Mouse (Mus musculus) bone marrow macrophage, adult 2 months (primary cell): Measurements from ENCODE around the gene Pip4k2a. TPM values are rescaled to one million over a fixed set of nuclear protein-coding genes. Genes with fewer than 3 reads are reported as not detected.

Experiments
- H3K27ac ChIP-seq: 2 replicates; pipeline ENCODE4 v1.5.1; 2012; ENCODE audit warnings: low read depth, low read length; ENCODE audit not compliant: insufficient read depth
- H3K4me1 ChIP-seq: 2 replicates; pipeline ENCODE4 v1.6.1; 2012; ENCODE audit warnings: low read length; ENCODE audit not compliant: control insufficient read depth, insufficient read depth
- H3K4me3 ChIP-seq: 2 replicates; pipeline ENCODE4 v1.5.1; 2012; ENCODE audit warnings: mild to moderate bottlenecking, low read length, moderate library complexity; ENCODE audit not compliant: insufficient read depth
- CTCF ChIP-seq: IDR thresholded peaks from 2 replicates; pipeline ENCODE4 v1.5.1; 2012; ENCODE audit warnings: low read depth, mild to moderate bottlenecking, low read length, moderate library complexity
- POLR2A ChIP-seq: IDR thresholded peaks from 2 replicates; pipeline ENCODE4 v1.6.1; 2012; ENCODE audit warnings: mild to moderate bottlenecking, low read depth, low read length, borderline replicate concordance
- polyA plus RNA-seq: library from polyadenylated mRNA; stranded (reverse); fragments of >200 nt; gene quantifications from 2 replicates; pipeline ENCODE4 v1.2.4, GENCODE M21; 2012; ENCODE audit not compliant: missing spikeins, insufficient read depth, insufficient read length

The Pip4k2a gene
- polyA plus RNA-seq, 1 experiment = 187 TPM

DNA sequence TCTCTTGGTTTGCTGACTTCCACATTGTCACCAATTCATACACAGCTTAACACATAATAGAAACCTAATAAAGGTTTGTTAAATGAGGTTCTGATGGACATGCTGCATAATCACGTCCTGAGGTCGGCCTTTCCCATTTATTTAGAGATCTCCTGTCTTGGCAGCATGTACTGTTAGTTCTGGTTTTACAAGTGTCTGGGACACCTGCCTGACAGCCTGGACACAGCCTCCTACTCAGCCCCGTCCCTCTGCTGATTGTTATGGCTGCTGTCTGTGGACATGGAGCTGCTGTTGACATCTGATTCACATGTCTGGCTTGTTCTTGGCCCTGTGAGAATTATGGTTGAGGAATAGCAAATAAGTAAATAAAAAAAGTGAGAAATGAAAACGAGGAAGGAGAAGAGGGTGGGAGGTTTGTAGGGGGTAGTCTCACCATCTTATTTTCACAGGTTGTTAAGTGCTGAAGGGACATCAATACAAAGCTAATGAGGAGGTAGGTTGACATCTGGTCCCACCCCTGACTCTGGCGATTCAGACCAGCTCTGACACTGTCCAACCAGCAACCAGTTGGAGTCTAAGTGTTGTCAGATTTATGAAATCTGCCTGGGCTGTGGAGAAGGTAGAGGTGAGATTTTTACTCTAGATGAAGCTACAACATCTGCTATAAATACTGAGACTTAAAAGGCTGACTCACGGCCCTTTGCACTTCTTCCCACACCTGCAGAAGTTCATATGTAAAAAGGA is 166.7 kb downstream of the Pip4k2a start:
- H3K4me3 ChIP-seq = no peak overlapping the region
- peaks cover 2% of the 10 kb centered on the region; the same call in 1 of the 2 replicates for H3K4me1 ChIP-seq
- TF ChIP-seq POLR2A (no peak), CTCF (no peak)
- no peak overlapping the region for H3K27ac ChIP-seq

DNA sequence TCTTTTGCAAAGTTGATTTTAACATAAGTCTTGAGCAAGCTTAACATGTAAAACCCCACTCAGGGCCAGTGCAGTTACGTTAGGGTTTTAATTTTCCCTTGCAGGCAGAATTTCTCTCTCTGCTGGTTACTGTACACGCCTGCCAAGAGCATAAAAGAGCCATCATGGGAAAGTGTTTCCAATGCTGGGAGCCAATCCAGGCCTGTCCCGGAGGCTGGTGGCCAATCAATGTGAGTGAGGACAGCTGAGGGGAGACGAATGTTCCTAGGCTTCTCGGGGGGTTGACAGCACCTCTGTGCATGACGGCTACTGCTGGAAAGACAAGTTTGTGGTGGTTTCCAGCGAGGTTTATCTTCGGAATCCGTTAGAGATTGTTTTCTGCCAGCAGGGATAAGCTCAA is 175.2 kb downstream of the Pip4k2a start:
- H3K4me1 ChIP-seq = peaks cover 16% of the 10 kb centered on the region
- TF ChIP-seq POLR2A (no peak), CTCF (no peak)
- H3K27ac ChIP-seq = no peak overlapping the region
- H3K4me3 ChIP-seq = no peak overlapping the region

DNA sequence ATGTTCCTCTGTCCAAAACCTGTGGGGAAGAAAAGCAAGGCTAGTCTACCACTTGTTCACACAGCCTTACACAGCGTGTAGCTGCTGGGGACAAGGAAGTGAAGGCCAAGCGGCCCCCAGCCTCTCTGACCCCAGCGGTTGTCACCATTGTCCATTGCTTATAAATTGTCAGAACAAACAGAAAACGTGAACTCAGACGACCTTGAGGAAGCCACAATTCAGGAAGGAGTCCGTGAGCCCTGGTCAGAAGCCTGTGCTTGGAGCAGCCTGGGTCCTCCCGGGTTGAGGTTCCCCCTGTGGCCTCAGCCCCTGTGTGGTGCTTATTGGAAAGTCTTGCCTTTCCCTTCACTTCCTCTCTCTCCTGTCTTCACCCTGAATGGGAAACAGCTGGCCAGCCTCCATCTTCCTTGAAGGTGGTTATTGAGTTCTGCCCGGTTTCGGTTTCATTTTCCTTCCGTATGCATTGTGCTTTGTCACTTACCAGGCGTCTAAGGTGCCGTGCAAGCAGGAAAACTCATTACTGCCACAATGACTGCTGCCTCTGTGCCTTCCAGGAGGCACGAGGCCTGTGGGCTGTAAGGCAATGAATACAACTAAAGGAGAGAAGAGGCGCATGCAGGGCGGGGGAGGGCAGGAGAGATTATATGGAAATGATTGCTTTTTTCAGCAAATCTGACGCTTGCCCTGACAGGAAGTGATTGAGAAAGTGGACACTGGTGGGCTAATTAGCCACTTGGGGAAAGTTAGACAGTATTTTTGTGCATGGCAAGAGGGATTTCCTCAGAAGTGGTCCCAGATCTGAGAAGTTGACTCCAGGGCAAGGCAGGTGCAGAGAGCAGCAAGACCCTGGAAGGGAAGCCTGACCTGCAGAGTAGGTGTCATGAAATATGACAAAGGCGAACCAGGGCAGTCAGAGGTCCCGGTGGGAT is 176.2 kb downstream of the Pip4k2a start:
- peaks cover 16% of the 10 kb centered on the region for H3K4me1 ChIP-seq
- H3K4me3 ChIP-seq = peak overlapping the region; percentile 65
- H3K27ac ChIP-seq = peak overlapping the region; percentile 87
- no peak for TF ChIP-seq CTCF
- no peak for TF ChIP-seq POLR2A

DNA sequence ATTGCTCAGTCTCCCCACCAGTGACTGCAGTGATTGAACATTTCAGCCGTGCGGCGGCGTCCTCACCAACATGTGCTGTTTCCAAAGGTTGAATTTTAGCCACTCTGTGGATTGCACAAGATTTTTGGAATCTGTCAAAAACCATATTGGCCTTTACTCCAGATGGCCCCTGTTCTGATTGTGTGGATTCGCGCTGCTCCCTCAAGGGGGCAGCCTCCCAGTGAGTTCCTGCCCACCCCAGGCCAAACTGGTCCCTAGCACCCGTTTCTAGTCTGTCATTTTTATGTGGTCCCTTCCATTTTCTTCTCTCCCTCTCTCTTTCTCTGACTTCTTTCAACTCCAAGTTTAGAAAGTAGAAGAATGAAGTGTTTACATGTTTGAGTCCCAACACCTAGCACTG is 178.4 kb downstream of the Pip4k2a start:
- peaks cover 23% of the 10 kb centered on the region for H3K4me1 ChIP-seq

DNA sequence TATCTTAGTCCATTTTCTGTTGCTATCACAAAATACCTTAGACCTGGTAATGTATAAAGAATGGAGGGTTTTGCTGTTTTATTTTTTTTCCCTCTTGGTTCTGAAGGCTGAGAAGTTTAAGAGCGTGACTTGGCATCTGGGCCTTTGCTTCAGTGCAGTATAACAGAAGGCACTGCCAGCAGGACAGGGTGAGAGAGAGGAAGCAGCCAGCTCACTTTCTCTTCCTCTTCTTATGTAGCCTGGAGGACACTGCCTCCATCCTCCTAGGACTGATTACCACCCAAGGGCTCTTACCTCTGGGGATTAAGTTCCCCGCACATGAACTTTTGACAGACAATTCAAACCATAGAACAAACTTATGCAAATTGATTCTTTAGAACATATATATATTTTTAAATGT is 181.9 kb downstream of the Pip4k2a start:
- Histone ChIP-seq H3K4me1 (peaks cover 10% of the 10 kb centered on the region), H3K4me3 (no peak overlapping the region), H3K27ac (no peak overlapping the region)
- TF ChIP-seq CTCF = no peak
- no peak for TF ChIP-seq POLR2A

More for the DNA sequence above, 178.4 kb downstream of the Pip4k2a start:
- TF ChIP-seq CTCF = no peak
- TF ChIP-seq POLR2A = no peak
- no peak overlapping the region for H3K27ac ChIP-seq
- no peak overlapping the region for H3K4me3 ChIP-seq

DNA sequence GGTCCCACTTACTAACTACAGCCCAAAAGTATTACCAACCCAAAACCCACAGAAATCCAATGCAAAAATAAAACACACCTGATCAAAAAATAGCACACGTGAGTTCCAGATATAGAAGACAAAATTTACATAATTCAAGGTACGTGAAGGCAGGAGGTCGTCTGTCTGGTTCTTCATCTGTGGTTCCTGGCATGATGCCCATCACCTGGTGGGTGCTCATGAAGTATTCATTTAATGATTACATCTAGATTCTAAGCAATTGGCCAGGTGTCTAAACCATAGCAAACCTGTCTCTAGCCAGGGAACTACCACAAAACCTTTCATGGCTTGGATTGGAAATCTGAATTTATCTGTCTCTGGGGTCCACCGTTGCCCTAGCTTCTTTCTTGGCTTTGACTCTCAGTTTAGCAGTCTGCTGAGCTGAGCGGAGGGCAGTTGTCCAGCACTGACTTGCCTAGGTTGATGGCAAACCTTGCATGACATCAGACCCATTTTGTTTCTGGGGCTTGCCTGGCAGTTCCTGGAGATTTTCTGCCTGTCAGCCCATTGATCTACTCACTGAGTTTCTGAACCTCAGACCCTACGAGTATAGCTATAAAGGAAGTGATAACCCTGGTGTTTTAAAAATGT is 182.5 kb downstream of the Pip4k2a start:
- no peak overlapping the region for H3K27ac ChIP-seq
- H3K4me1 ChIP-seq = peaks cover 7% of the 10 kb centered on the region
- no peak overlapping the region for H3K4me3 ChIP-seq
- TF ChIP-seq CTCF = no peak
- TF ChIP-seq POLR2A = no peak

DNA sequence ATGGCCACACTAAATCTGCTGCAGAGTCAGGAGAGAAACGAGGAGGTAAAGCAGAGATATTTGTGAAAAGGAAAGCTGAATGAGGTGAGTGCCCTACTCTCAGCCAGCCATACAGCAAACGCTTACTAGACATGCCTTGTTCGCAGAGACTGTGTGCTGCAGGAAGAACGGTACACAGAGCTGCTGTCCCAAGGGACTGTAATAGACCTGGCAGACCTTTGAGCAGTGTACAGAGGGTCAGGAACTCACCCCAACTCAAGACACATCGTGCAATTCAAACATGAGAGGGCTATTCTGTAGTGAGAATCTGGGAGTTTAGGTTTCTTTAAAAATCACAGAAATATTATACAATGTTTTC is 183.5 kb downstream of the Pip4k2a start:
- peaks cover 7% of the 10 kb centered on the region for H3K4me1 ChIP-seq
- no peak overlapping the region for H3K27ac ChIP-seq
- TF ChIP-seq POLR2A (no peak), CTCF (no peak)
- no peak overlapping the region for H3K4me3 ChIP-seq

DNA sequence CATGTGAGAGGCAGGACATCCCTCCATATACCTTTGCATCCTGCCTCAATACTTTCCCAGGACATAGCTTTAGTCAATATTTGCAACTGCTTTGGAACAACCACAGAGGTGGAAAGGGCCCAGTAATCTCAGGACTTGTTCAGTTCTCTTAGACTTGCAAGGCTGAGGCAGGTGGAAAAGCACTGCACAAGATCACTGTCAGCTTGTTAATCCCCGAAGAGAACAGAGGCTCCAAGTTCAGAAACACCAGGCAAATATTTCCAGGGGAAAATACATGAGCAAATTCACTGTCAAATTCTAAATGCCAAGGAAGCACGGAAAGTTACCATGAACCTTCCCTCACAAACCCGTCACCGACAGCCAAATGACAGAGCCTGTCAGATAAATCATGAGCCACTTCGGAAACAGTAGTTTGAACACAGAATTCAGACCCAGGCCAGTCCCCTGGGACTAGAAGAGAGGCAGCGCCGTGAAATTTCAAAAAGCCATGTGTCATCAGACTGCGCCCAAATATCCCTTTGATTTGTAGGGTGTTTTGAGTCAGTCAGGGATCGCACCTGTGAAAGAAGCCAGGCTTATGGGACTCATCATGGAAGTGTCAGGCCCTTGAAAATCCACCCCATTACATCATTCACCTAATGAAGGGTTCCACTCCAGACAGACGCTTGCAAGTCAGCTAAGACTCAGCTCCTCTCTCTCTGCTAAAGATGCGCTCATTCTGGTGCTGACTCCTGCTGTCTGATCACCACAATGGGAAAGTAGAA is 184.1 kb downstream of the Pip4k2a start:
- Histone ChIP-seq H3K4me1 (peaks cover 7% of the 10 kb centered on the region), H3K27ac (no peak overlapping the region), H3K4me3 (no peak overlapping the region)
- no peak for TF ChIP-seq POLR2A
- no peak for TF ChIP-seq CTCF

DNA sequence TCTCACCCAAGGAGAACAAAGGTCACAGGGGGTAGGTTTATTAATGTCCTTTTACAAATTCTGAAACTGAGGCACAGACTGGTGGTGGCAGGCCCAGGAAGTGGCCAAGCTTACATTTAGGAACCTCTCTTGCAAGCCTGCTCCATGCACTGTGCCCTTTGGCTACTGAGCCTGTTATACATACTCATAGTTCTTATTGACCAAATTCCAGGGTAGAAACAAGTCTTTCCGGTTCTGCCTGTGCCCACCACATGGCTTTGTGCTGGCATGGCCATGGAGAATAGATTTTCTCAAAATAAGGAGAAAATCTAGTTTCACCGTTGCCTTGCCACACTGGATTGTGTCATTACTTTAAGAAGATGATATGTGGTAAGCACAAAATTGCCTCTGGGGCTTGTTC is 190.0 kb downstream of the Pip4k2a start:
- H3K4me1 ChIP-seq = no peaks in the 10 kb centered on the region
- no peak for TF ChIP-seq CTCF
- TF ChIP-seq POLR2A = no peak
- H3K4me3 ChIP-seq = no peak overlapping the region
- H3K27ac ChIP-seq = no peak overlapping the region
